Mouse (Mus musculus) stomach, embryonic 16.5 days (tissue): ENCODE data around the gene Tle1. TPM values are rescaled to one million over a fixed set of nuclear protein-coding genes. Genes with fewer than 3 reads are reported as not detected.

Experiments
- ATAC-seq: fragments of 200-750 bp; cut with Nextera tagmentation; 2 replicates; pipeline ENCODE4 v1.8.0; 2017; ENCODE audit warnings: moderate number of reproducible peaks, moderate TSS enrichment; ENCODE audit not compliant: insufficient read depth, low FRiP score
- H3K27ac ChIP-seq: fragments of 300-500 bp; sonication (generic); 2 replicates; pipeline ENCODE4 v1.5.1; 2014; ENCODE audit warnings: low read length
- H3K27me3 ChIP-seq: fragments of 300-500 bp; sonication (generic); 2 replicates; pipeline ENCODE4 v1.6.1; 2014; ENCODE audit warnings: low read length, control low read depth, mixed read lengths; ENCODE audit not compliant: control insufficient read depth, insufficient read depth
- H3K36me3 ChIP-seq: fragments of 300-500 bp; sonication (generic); 2 replicates; pipeline ENCODE4 v1.6.1; 2014; ENCODE audit warnings: low read length; ENCODE audit not compliant: control insufficient read depth, insufficient read depth
- H3K4me1 ChIP-seq: fragments of 300-500 bp; sonication (generic); 2 replicates; pipeline ENCODE4 v1.6.1; 2014; ENCODE audit warnings: low read length, control low read depth, mixed read lengths; ENCODE audit not compliant: control insufficient read depth, insufficient read depth
- H3K4me2 ChIP-seq: fragments of 300-500 bp; sonication (generic); 2 replicates; pipeline ENCODE4 v1.6.1; 2014; ENCODE audit warnings: low read depth, low read length, mixed read lengths
- H3K4me3 ChIP-seq: fragments of 300-500 bp; sonication (generic); replicated peaks from 2 replicates; pipeline ENCODE4 v1.5.1; 2014; ENCODE audit warnings: mild to moderate bottlenecking, low read length
- H3K9ac ChIP-seq: fragments of 300-500 bp; sonication (generic); 2 replicates; pipeline ENCODE4 v1.6.1; 2014; ENCODE audit warnings: low read length
- H3K9me3 ChIP-seq: fragments of 300-500 bp; sonication (generic); replicated peaks from 2 replicates; pipeline ENCODE4 v1.6.1; 2016; ENCODE audit warnings: low read length, control low read depth; ENCODE audit not compliant: control insufficient read depth
- WGBS: fragments of 180-500 bp; shearing (Covaris S2); extraction: QIAGEN DNeasy Blood & Tissue Kit; methylation state at CpG from one replicate; pipeline ENCODE4 v1.1.7; 2014; 5-methylcytosine and 5-hydroxymethylcytosine counted together
- polyA plus RNA-seq: library from polyadenylated mRNA; unstranded; fragments of >200 nt; fragmentation: Nextera tagmentation; extraction: Ambion mirVana; gene quantifications from 2 replicates; pipeline ENCODE4 v1.2.1, GENCODE M21; 2015

Tle1 gene
- 10.7 and 12.8 TPM in 2 replicates for polyA plus RNA-seq

GRCm38 (mm10) chr4:72200559-72201409 is at the start of gene Tle1:
Tle1 (minus strand) TSS chr4:72200919.
- under 1% methylated on average over 106 of the region's 107 CpGs for WGBS
- Histone ChIP-seq H3K4me2 (peak within 1 kb of the TSS; percentile 69), H3K4me1 (peaks cover 25% of the 10 kb centered on the region), H3K9ac (peak within 1 kb of the TSS; percentile 90), H3K27ac (peak within 1 kb of the TSS; percentile 96), H3K36me3 (no peaks in the 10 kb centered on the region), H3K4me3 (peak within 1 kb of the TSS; percentile 74), H3K9me3 (no peaks in the 10 kb centered on the region), H3K27me3 (no peaks in the 10 kb centered on the region)
- ATAC-seq: peak; percentile 97

- no peaks in the 10 kb centered on the region for H3K27me3 ChIP-seq
- ATAC-seq: no peak
- no peak overlapping the region for H3K9ac ChIP-seq
- no peaks in the 10 kb centered on the region for H3K4me1 ChIP-seq
- no peak overlapping the region for H3K27ac ChIP-seq
- no peak overlapping the region for H3K4me2 ChIP-seq
- H3K9me3 ChIP-seq: no peaks in the 10 kb centered on the region
- 35% methylated on average over 4 of the region's 4 CpGs for WGBS
- no peak overlapping the region for H3K4me3 ChIP-seq
- H3K36me3 ChIP-seq: no peaks in the 10 kb centered on the region
These were observed 33.0 kb upstream of the Tle1 start for GRCm38 (mm10) chr4:72233584-72234219.

- H3K36me3 ChIP-seq: no peaks in the 10 kb centered on the region
- H3K4me3 ChIP-seq: no peak overlapping the region
- H3K4me1 ChIP-seq: no peaks in the 10 kb centered on the region
- WGBS: 71% methylated on average over 3 of the region's 3 CpGs
- H3K9me3 ChIP-seq: no peaks in the 10 kb centered on the region
- no peaks in the 10 kb centered on the region for H3K27me3 ChIP-seq
- H3K9ac ChIP-seq: no peak overlapping the region
- no peak overlapping the region for H3K4me2 ChIP-seq
- H3K27ac ChIP-seq: no peak overlapping the region
- no peak for ATAC-seq
These were observed 31.5 kb upstream of the Tle1 start for GRCm38 (mm10) chr4:72232206-72232605.

GRCm38 (mm10) chr4:72230832-72231231 is 30.1 kb upstream of the Tle1 start:
- Histone ChIP-seq H3K4me2 (no peak overlapping the region), H3K4me1 (no peaks in the 10 kb centered on the region), H3K9ac (no peak overlapping the region), H3K36me3 (no peaks in the 10 kb centered on the region), H3K4me3 (no peak overlapping the region), H3K9me3 (no peaks in the 10 kb centered on the region), H3K27me3 (no peaks in the 10 kb centered on the region), H3K27ac (no peak overlapping the region)
- ATAC-seq: no peak

- no peak overlapping the region for H3K4me3 ChIP-seq
- H3K4me1 ChIP-seq: no peaks in the 10 kb centered on the region
- H3K9me3 ChIP-seq: no peaks in the 10 kb centered on the region
- H3K27me3 ChIP-seq: no peaks in the 10 kb centered on the region
- no peak overlapping the region for H3K4me2 ChIP-seq
- ATAC-seq: no peak
- no peak overlapping the region for H3K9ac ChIP-seq
- H3K27ac ChIP-seq: no peak overlapping the region
- no peaks in the 10 kb centered on the region for H3K36me3 ChIP-seq
- 77% methylated on average over 3 of the region's 3 CpGs for WGBS
These were observed 20.9 kb upstream of the Tle1 start for GRCm38 (mm10) chr4:72221629-72222028.

- peak overlapping the region; percentile 27 for H3K4me3 ChIP-seq
These were observed 3.8 kb upstream of the Tle1 start for GRCm38 (mm10) chr4:72204420-72205045.

GRCm38 (mm10) chr4:72201521-72201991 is 837 bp upstream of the Tle1 start:
- peak overlapping the region; percentile 74 for H3K4me3 ChIP-seq
- no peaks in the 10 kb centered on the region for H3K27me3 ChIP-seq
- no peaks in the 10 kb centered on the region for H3K9me3 ChIP-seq
- under 1% methylated on average over 24 of the region's 24 CpGs for WGBS
- peak overlapping the region; percentile 83 for H3K27ac ChIP-seq
- peaks cover 22% of the 10 kb centered on the region for H3K4me1 ChIP-seq
- peak overlapping the region; percentile 60 for H3K4me2 ChIP-seq
- no peaks in the 10 kb centered on the region for H3K36me3 ChIP-seq
- peak overlapping the region; percentile 66 for H3K9ac ChIP-seq
- no peak for ATAC-seq

More at GRCm38 (mm10) chr4:72204420-72205045, 3.8 kb upstream of the Tle1 start:
- Histone ChIP-seq H3K9ac (no peak overlapping the region), H3K4me2 (peak overlapping the region; percentile 37), H3K4me1 (peaks cover 8% of the 10 kb centered on the region; the same call in 1 of the 2 replicates), H3K27ac (no peak overlapping the region), H3K36me3 (no peaks in the 10 kb centered on the region), H3K27me3 (no peaks in the 10 kb centered on the region), H3K9me3 (no peaks in the 10 kb centered on the region)
- ATAC-seq: no peak
- WGBS: 38% methylated on average over 6 of the region's 6 CpGs

- H3K9me3 ChIP-seq: no peaks in the 10 kb centered on the region
- H3K36me3 ChIP-seq: no peaks in the 10 kb centered on the region
- WGBS: under 1% methylated on average over 102 of the region's 103 CpGs
- no peak for ATAC-seq
- peak overlapping the region; percentile 96 for H3K27ac ChIP-seq
- H3K9ac ChIP-seq: peak overlapping the region; percentile 90
- H3K27me3 ChIP-seq: no peaks in the 10 kb centered on the region
- H3K4me2 ChIP-seq: peak overlapping the region; percentile 69
- peaks cover 34% of the 10 kb centered on the region for H3K4me1 ChIP-seq
- peak overlapping the region; percentile 74 for H3K4me3 ChIP-seq
These were observed 854 bp downstream of the Tle1 start for GRCm38 (mm10) chr4:72199571-72200558.
